Mouse (Mus musculus) cerebellum, adult 2 months (tissue): ENCODE measurements around the gene Sigmar1.

Source experiments
- CTCF ChIP-seq: fragments of 200-500 bp; IDR thresholded peaks from 2 replicates; pipeline ENCODE4 v1.5.1; 2011; ENCODE audit warnings: low read depth, mild to moderate bottlenecking, control low read depth, low read length, moderate library complexity, borderline replicate concordance; ENCODE audit not compliant: insufficient read depth
- POLR2A ChIP-seq: fragments of 200-500 bp; IDR thresholded peaks from 2 replicates; pipeline ENCODE4 v1.6.1; 2011; ENCODE audit warnings: low read length, control low read depth, borderline replicate concordance; ENCODE audit not compliant: insufficient read depth

DNA sequence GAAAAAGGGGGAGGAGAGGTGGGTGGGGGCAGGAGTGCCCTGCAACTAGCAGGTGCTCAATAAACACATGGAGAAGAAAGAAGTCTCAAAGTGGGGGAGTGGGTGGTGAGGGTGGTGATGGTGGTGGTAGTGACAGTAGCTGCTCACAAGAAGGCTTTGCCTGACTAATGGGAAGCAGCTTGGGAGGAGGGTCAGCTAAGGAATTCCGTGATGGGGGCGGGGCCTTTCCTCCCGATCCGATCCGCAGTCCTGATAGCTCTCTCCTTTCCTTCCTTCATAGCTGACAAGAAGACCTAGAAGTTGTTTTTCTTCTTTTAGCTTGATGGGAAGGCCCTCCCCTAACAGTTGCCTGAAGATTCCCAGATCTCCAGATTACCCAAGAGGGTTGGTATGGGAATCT is 51.3 kb downstream of the Sigmar1 start:
- TF ChIP-seq CTCF (no peak), POLR2A (no peak)
